Mouse (Mus musculus) embryonic facial prominence, embryonic 12.5 days (tissue): ENCODE results near the gene Gemin7. TPM values are rescaled to one million over a fixed set of nuclear protein-coding genes. Genes with fewer than 3 reads are reported as not detected.

ENCODE experiments used
- ATAC-seq: fragments of 200-750 bp; cut with Nextera tagmentation; 2 replicates; pipeline ENCODE4 v1.8.0; 2017; ENCODE audit not compliant: insufficient number of reproducible peaks, insufficient read depth, low FRiP score, low TSS enrichment
- H3K27ac ChIP-seq: fragments of 300-500 bp; sonication (generic); 2 replicates; pipeline ENCODE4 v1.5.1; 2016; ENCODE audit warnings: mild to moderate bottlenecking
- H3K27me3 ChIP-seq: fragments of 300-500 bp; sonication (generic); 2 replicates; pipeline ENCODE4 v1.6.1; 2016; ENCODE audit warnings: mild to moderate bottlenecking, moderate library complexity
- H3K36me3 ChIP-seq: fragments of 300-500 bp; sonication (generic); 2 replicates; pipeline ENCODE4 v1.6.1; 2016; ENCODE audit warnings: mild to moderate bottlenecking
- H3K4me1 ChIP-seq: fragments of 300-500 bp; sonication (generic); 2 replicates; pipeline ENCODE4 v1.6.1; 2016
- H3K4me2 ChIP-seq: fragments of 300-500 bp; sonication (generic); replicated peaks from 2 replicates; pipeline ENCODE4 v1.6.1; 2016; ENCODE audit warnings: mild to moderate bottlenecking, moderate library complexity
- H3K4me3 ChIP-seq: fragments of 300-500 bp; sonication (generic); 2 replicates; pipeline ENCODE4 v1.5.1; 2016; ENCODE audit warnings: mild to moderate bottlenecking
- H3K9ac ChIP-seq: fragments of 300-500 bp; sonication (generic); 2 replicates; pipeline ENCODE4 v1.6.1; 2016; ENCODE audit warnings: mild to moderate bottlenecking, moderate library complexity
- H3K9me3 ChIP-seq: fragments of 300-500 bp; sonication (generic); 2 replicates; pipeline ENCODE4 v1.6.1; 2016; ENCODE audit warnings: mild to moderate bottlenecking, moderate library complexity
- WGBS: fragments of 180-500 bp; shearing (Covaris S2); methylation state at CpG from one replicate; pipeline ENCODE4 v1.1.7; 2016; 5-methylcytosine and 5-hydroxymethylcytosine counted together
- polyA plus RNA-seq: library from polyadenylated mRNA; unstranded; fragments of >200 nt; fragmentation: Nextera tagmentation; extraction: Ambion mirVana; gene quantifications from 2 replicates; pipeline ENCODE4 v1.2.1, GENCODE M21; 2016

The Gemin7 gene
- polyA plus RNA-seq, 1 experiment from 2014 or later, result 150 TPM

GRCm38 (mm10) chr7:19561431-19561764 is 16.0 kb downstream of the Gemin7 start:
- 1% methylated on average over 11 of the region's 11 CpGs for WGBS
- peak overlapping the region; percentile 91; the same call in 1 of the 2 replicates for H3K27ac ChIP-seq
- no peak for ATAC-seq
- H3K4me2 ChIP-seq, result peak overlapping the region; percentile 89
- peaks cover 27% of the 10 kb centered on the region for H3K36me3 ChIP-seq
- peak overlapping the region; percentile 94 for H3K9ac ChIP-seq
- peaks cover 39% of the 10 kb centered on the region for H3K4me1 ChIP-seq
- H3K4me3 ChIP-seq, result peak overlapping the region; percentile 91
- peaks cover 6% of the 10 kb centered on the region; the same call in 1 of the 2 replicates for H3K9me3 ChIP-seq
- no peaks in the 10 kb centered on the region for H3K27me3 ChIP-seq

GRCm38 (mm10) chr7:19560491-19561260 is 16.7 kb downstream of the Gemin7 start:
- peaks cover 29% of the 10 kb centered on the region for H3K36me3 ChIP-seq
- peaks cover 39% of the 10 kb centered on the region for H3K4me1 ChIP-seq
- peak overlapping the region; percentile 94 for H3K9ac ChIP-seq
- peak overlapping the region; percentile 89 for H3K4me2 ChIP-seq
- H3K27me3 ChIP-seq, result no peaks in the 10 kb centered on the region
- WGBS, result 33% methylated on average over 11 of the region's 11 CpGs
- no peak overlapping the region for H3K27ac ChIP-seq
- H3K9me3 ChIP-seq, result peaks cover 6% of the 10 kb centered on the region; the same call in 1 of the 2 replicates
- ATAC-seq, result no peak
- H3K4me3 ChIP-seq, result peak overlapping the region; percentile 91

- Histone ChIP-seq H3K4me1 (peaks cover 39% of the 10 kb centered on the region), H3K4me2 (peak overlapping the region; percentile 9; the same call in 1 of the 2 replicates), H3K9me3 (no peaks in the 10 kb centered on the region), H3K27me3 (no peaks in the 10 kb centered on the region), H3K27ac (no peak overlapping the region), H3K4me3 (no peak overlapping the region), H3K9ac (no peak overlapping the region), H3K36me3 (peaks cover 26% of the 10 kb centered on the region)
- no peak for ATAC-seq
- WGBS, result 41% methylated on average over 2 of the region's 2 CpGs
These were observed 18.4 kb downstream of the Gemin7 start for GRCm38 (mm10) chr7:19558965-19559364.

GRCm38 (mm10) chr7:19557982-19558900 is 19.2 kb downstream of the Gemin7 start:
- H3K9ac ChIP-seq, result no peak overlapping the region
- peaks cover 34% of the 10 kb centered on the region for H3K4me1 ChIP-seq
- H3K36me3 ChIP-seq, result peaks cover 34% of the 10 kb centered on the region
- H3K27ac ChIP-seq, result no peak overlapping the region
- WGBS, result 86% methylated on average over 6 of the region's 6 CpGs
- no peak overlapping the region for H3K4me3 ChIP-seq
- ATAC-seq, result no peak
- no peak overlapping the region for H3K4me2 ChIP-seq
- H3K27me3 ChIP-seq, result no peaks in the 10 kb centered on the region
- no peaks in the 10 kb centered on the region for H3K9me3 ChIP-seq

- no peaks in the 10 kb centered on the region for H3K27me3 ChIP-seq
- no peak overlapping the region for H3K27ac ChIP-seq
- WGBS, result 95% methylated on average over 2 of the region's 2 CpGs
- H3K9me3 ChIP-seq, result no peaks in the 10 kb centered on the region
- no peak overlapping the region for H3K4me3 ChIP-seq
- H3K4me1 ChIP-seq, result peaks cover 31% of the 10 kb centered on the region
- H3K36me3 ChIP-seq, result peaks cover 39% of the 10 kb centered on the region
- no peak overlapping the region for H3K4me2 ChIP-seq
- ATAC-seq, result no peak
- no peak overlapping the region for H3K9ac ChIP-seq
These were observed 20.3 kb downstream of the Gemin7 start for GRCm38 (mm10) chr7:19557086-19557485.

GRCm38 (mm10) chr7:19554168-19554567 is 23.2 kb downstream of the Gemin7 start:
- no peaks in the 10 kb centered on the region for H3K27me3 ChIP-seq
- ATAC-seq, result no peak
- H3K4me1 ChIP-seq, result peaks cover 11% of the 10 kb centered on the region
- H3K9ac ChIP-seq, result no peak overlapping the region
- no peak overlapping the region for H3K27ac ChIP-seq
- peaks cover 40% of the 10 kb centered on the region for H3K36me3 ChIP-seq
- WGBS, result 100% methylated on average over 1 of the region's 1 CpGs
- H3K4me2 ChIP-seq, result no peak overlapping the region
- H3K9me3 ChIP-seq, result no peaks in the 10 kb centered on the region
- no peak overlapping the region for H3K4me3 ChIP-seq

- Histone ChIP-seq H3K27me3 (no peaks in the 10 kb centered on the region), H3K4me3 (no peak overlapping the region), H3K9me3 (no peaks in the 10 kb centered on the region), H3K4me1 (no peaks in the 10 kb centered on the region), H3K27ac (no peak overlapping the region), H3K4me2 (no peak overlapping the region), H3K9ac (no peak overlapping the region), H3K36me3 (peaks cover 32% of the 10 kb centered on the region)
- 64% methylated on average over 2 of the region's 2 CpGs for WGBS
- ATAC-seq, result no peak
These were observed 25.0 kb downstream of the Gemin7 start for GRCm38 (mm10) chr7:19552443-19552842.

- Histone ChIP-seq H3K36me3 (peaks cover 31% of the 10 kb centered on the region), H3K27ac (no peak overlapping the region), H3K9me3 (no peaks in the 10 kb centered on the region), H3K4me2 (no peak overlapping the region), H3K9ac (no peak overlapping the region), H3K4me3 (no peak overlapping the region), H3K4me1 (no peaks in the 10 kb centered on the region; the same call in 1 of the 2 replicates), H3K27me3 (no peaks in the 10 kb centered on the region)
- 80% methylated on average over 5 of the region's 5 CpGs for whole genome bisulfite sequencing
- no peak for ATAC-seq
These were observed 25.8 kb downstream of the Gemin7 start for GRCm38 (mm10) chr7:19551634-19552033.

GRCm38 (mm10) chr7:19549394-19549793 is 28.0 kb downstream of the Gemin7 start:
- H3K4me1 ChIP-seq, result peaks cover 3% of the 10 kb centered on the region; the same call in 1 of the 2 replicates
- H3K9me3 ChIP-seq, result no peaks in the 10 kb centered on the region
- no peak overlapping the region for H3K4me3 ChIP-seq
- H3K9ac ChIP-seq, result no peak overlapping the region
- H3K27ac ChIP-seq, result no peak overlapping the region
- H3K27me3 ChIP-seq, result no peaks in the 10 kb centered on the region
- H3K36me3 ChIP-seq, result peaks cover 18% of the 10 kb centered on the region
- ATAC-seq, result no peak
- 85% methylated on average over 10 of the region's 10 CpGs for WGBS
- H3K4me2 ChIP-seq, result no peak overlapping the region

GRCm38 (mm10) chr7:19547344-19547969 is 29.9 kb downstream of the Gemin7 start:
- Histone ChIP-seq H3K27me3 (no peaks in the 10 kb centered on the region), H3K27ac (no peak overlapping the region), H3K9me3 (no peaks in the 10 kb centered on the region), H3K9ac (no peak overlapping the region), H3K4me2 (no peak overlapping the region), H3K36me3 (peaks cover 4% of the 10 kb centered on the region; the same call in 1 of the 2 replicates), H3K4me3 (no peak overlapping the region), H3K4me1 (peaks cover 3% of the 10 kb centered on the region; the same call in 1 of the 2 replicates)
- 76% methylated on average over 2 of the region's 2 CpGs for WGBS
- no peak for ATAC-seq

- WGBS, result 61% methylated on average over 3 of the region's 3 CpGs
- peaks cover 8% of the 10 kb centered on the region; the same call in 1 of the 2 replicates for H3K4me1 ChIP-seq
- H3K27me3 ChIP-seq, result no peaks in the 10 kb centered on the region
- no peak overlapping the region for H3K27ac ChIP-seq
- no peak overlapping the region for H3K9ac ChIP-seq
- H3K4me3 ChIP-seq, result no peak overlapping the region
- no peaks in the 10 kb centered on the region for H3K9me3 ChIP-seq
- no peak for ATAC-seq
- H3K36me3 ChIP-seq, result no peaks in the 10 kb centered on the region
- H3K4me2 ChIP-seq, result no peak overlapping the region
These were observed 31.4 kb downstream of the Gemin7 start for GRCm38 (mm10) chr7:19546007-19546406.
